Mouse (Mus musculus): Measurements from ENCODE around the gene Runx2. TPM values are rescaled to one million over a fixed set of nuclear protein-coding genes. Genes with fewer than 3 reads are reported as not detected.

Runx2 gene
- polyA plus RNA-seq, 1 experiment = 38.4 TPM

DNA sequence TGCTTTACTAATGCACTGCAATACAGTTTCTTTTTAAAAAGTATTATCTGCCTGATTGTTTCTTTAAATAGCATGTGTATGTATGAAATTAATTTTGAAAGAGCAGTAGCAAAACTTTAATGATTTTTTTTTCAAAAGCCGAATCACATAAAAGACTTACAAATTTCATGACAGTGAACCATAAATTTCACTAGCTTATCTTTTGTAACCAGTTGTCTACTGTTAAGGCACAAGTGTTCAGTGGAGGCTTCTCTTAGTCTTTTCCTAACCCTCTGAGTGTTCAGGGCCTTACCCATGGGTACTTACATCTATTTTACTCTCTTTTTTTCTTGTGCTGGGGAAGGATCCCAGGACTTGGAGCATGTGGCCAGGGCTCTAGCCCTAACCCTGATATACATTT is 7.6 kb downstream of the Runx2 start:
- H3K4me1 ChIP-seq (ENCODE audit: control insufficient read depth, insufficient read depth, low read length) = no peaks in the 10 kb centered on the region
- no peak overlapping the region for H3K4me3 ChIP-seq (ENCODE audit: insufficient read depth, low read length)
- TF ChIP-seq CTCF (IDR thresholded peaks at IDR 0.05; ENCODE audit: borderline replicate concordance, insufficient read depth, low read length) (no peak), POLR2A (IDR thresholded peaks at IDR 0.05; ENCODE audit: low read depth, low read length) (no peak)
- no peak overlapping the region for H3K27ac ChIP-seq (ENCODE audit: insufficient read depth, low read length)

GRCm38 (mm10) chr17:44797331-44797730 is 17.3 kb downstream of the Runx2 start:
- H3K4me3 ChIP-seq (ENCODE audit: insufficient read depth, low read length) = no peak overlapping the region
- no peaks in the 10 kb centered on the region for H3K4me1 ChIP-seq (ENCODE audit: control insufficient read depth, insufficient read depth, low read length)
- H3K27ac ChIP-seq (ENCODE audit: insufficient read depth, low read length) = no peak overlapping the region
- TF ChIP-seq POLR2A (IDR thresholded peaks at IDR 0.05; ENCODE audit: low read depth, low read length) (no peak), CTCF (IDR thresholded peaks at IDR 0.05; ENCODE audit: borderline replicate concordance, insufficient read depth, low read length) (no peak)

DNA sequence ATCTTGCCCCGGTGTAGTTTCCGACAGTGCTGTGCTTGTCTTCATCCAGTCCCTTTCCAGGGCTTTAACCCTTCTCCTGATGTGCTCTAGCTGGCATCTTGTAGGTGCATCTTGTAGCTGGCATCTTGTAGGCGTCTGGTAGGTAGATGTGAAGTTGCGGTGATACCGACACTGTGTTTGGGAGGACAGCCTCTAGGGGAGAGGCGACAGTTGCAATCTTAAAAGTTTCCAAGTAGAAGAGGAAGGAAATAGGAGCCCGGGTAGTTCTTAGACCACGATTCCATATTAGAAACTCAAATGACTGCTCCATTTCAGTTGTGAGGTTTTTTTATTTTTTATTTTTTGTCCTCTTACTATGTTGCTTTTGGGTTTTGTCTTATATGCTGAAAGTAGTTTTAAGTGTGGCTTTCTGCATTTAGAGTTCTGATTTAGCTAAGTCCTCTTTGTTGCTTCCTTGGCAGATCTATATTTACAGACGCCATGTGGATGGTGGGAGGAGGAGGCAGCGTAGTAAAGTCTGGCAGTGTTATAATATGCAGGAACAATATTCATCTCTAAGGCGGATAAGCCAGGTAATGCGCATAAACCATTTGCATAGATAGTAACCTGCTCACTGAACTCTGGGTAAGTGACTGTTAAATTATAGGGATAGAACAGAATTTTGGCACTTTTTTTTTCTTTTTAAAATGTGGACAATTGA is 22.2 kb downstream of the Runx2 start:
- TF ChIP-seq POLR2A (IDR thresholded peaks at IDR 0.05; ENCODE audit: low read depth, low read length) (no peak), CTCF (IDR thresholded peaks at IDR 0.05; ENCODE audit: borderline replicate concordance, insufficient read depth, low read length) (no peak)
- H3K4me1 ChIP-seq (ENCODE audit: control insufficient read depth, insufficient read depth, low read length) = no peaks in the 10 kb centered on the region

GRCm38 (mm10) chr17:44788982-44789747 is 25.4 kb downstream of the Runx2 start:
- Histone ChIP-seq H3K27ac (ENCODE audit: insufficient read depth, low read length) (no peak overlapping the region), H3K4me1 (ENCODE audit: control insufficient read depth, insufficient read depth, low read length) (no peaks in the 10 kb centered on the region), H3K4me3 (ENCODE audit: insufficient read depth, low read length) (no peak overlapping the region)
- no peak for TF ChIP-seq POLR2A (IDR thresholded peaks at IDR 0.05; ENCODE audit: low read depth, low read length)
- TF ChIP-seq CTCF (IDR thresholded peaks at IDR 0.05; ENCODE audit: borderline replicate concordance, insufficient read depth, low read length) = no peak

More for the DNA sequence above, 22.2 kb downstream of the Runx2 start:
- Histone ChIP-seq H3K27ac (ENCODE audit: insufficient read depth, low read length) (no peak overlapping the region), H3K4me3 (ENCODE audit: insufficient read depth, low read length) (no peak overlapping the region)

- no peak for TF ChIP-seq CTCF (IDR thresholded peaks at IDR 0.05; ENCODE audit: borderline replicate concordance, insufficient read depth, low read length)
- no peak for TF ChIP-seq POLR2A (IDR thresholded peaks at IDR 0.05; ENCODE audit: low read depth, low read length)
- no peaks in the 10 kb centered on the region for H3K4me1 ChIP-seq (ENCODE audit: control insufficient read depth, insufficient read depth, low read length)
- no peak overlapping the region for H3K4me3 ChIP-seq (ENCODE audit: insufficient read depth, low read length)
- no peak overlapping the region for H3K27ac ChIP-seq (ENCODE audit: insufficient read depth, low read length)
These were observed 31.5 kb downstream of the Runx2 start for GRCm38 (mm10) chr17:44783143-44783542.

DNA sequence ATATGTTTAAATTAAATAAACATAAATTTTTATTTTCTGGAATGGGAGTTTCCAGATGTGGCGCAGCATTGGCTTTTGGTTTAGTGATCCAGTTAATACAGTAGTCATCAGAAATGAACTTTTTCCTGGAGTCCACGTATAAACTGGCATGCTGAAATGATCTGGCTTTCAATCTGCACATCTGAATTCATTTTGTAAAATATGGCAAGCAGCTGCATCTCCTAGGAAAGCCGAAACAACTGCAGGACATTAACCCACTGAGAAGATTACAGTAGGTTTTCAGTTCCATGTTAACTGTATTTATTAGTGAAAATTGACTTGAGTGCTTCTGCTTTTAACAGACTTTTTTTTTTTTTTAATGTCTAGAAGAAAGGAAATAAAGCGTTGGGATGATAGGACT is 32.2 kb downstream of the Runx2 start:
- TF ChIP-seq POLR2A (IDR thresholded peaks at IDR 0.05; ENCODE audit: low read depth, low read length) (no peak), CTCF (IDR thresholded peaks at IDR 0.05; ENCODE audit: borderline replicate concordance, insufficient read depth, low read length) (no peak)
- H3K27ac ChIP-seq (ENCODE audit: insufficient read depth, low read length) = no peak overlapping the region
- no peaks in the 10 kb centered on the region for H3K4me1 ChIP-seq (ENCODE audit: control insufficient read depth, insufficient read depth, low read length)
- no peak overlapping the region for H3K4me3 ChIP-seq (ENCODE audit: insufficient read depth, low read length)

DNA sequence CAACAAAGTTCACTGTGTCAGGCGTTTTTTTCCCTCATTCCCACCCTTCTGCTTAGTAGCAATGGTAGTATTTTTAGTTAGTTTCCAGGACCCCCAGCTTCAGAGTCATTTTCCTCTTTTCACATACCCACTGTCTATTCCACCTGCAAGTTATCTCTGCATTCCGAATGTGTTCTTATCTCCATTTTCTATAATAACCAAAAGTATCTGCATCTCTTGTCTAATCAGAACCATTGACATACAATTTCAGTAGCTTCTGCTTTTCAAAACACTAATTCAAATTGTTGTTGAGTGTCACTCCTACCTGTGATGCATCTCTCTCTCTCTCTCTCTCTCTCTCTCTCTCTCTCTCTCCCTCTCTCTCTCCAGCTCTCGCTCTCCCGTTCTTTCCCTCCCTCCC is 34.2 kb downstream of the Runx2 start:
- Histone ChIP-seq H3K27ac (ENCODE audit: insufficient read depth, low read length) (no peak overlapping the region), H3K4me3 (ENCODE audit: insufficient read depth, low read length) (no peak overlapping the region), H3K4me1 (ENCODE audit: control insufficient read depth, insufficient read depth, low read length) (no peaks in the 10 kb centered on the region)
- TF ChIP-seq POLR2A (IDR thresholded peaks at IDR 0.05; ENCODE audit: low read depth, low read length) (no peak), CTCF (IDR thresholded peaks at IDR 0.05; ENCODE audit: borderline replicate concordance, insufficient read depth, low read length) (no peak)

DNA sequence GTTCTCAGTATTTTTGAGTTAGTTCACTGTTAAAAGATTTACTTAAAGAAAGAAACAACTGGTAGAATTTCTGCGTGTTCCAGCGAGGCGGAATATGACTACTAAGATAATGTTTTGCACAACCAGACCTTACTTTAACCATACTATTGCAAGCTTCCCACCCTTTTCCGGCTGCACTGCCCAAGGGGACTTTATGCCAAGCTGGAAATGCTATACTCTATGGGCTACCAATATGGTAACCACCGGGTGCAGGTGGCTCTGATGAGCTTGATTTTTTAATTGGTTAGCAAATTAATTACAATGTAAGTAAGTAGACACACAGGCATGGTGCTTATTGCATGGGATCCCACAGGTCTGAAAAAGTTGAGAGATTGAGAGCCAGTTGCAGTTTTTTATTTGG is 36.5 kb downstream of the Runx2 start:
- Histone ChIP-seq H3K4me1 (ENCODE audit: control insufficient read depth, insufficient read depth, low read length) (peaks cover under 1% of the 10 kb centered on the region), H3K4me3 (ENCODE audit: insufficient read depth, low read length) (no peak overlapping the region), H3K27ac (ENCODE audit: insufficient read depth, low read length) (no peak overlapping the region)
- no peak for TF ChIP-seq CTCF (IDR thresholded peaks at IDR 0.05; ENCODE audit: borderline replicate concordance, insufficient read depth, low read length)
- TF ChIP-seq POLR2A (IDR thresholded peaks at IDR 0.05; ENCODE audit: low read depth, low read length) = no peak

DNA sequence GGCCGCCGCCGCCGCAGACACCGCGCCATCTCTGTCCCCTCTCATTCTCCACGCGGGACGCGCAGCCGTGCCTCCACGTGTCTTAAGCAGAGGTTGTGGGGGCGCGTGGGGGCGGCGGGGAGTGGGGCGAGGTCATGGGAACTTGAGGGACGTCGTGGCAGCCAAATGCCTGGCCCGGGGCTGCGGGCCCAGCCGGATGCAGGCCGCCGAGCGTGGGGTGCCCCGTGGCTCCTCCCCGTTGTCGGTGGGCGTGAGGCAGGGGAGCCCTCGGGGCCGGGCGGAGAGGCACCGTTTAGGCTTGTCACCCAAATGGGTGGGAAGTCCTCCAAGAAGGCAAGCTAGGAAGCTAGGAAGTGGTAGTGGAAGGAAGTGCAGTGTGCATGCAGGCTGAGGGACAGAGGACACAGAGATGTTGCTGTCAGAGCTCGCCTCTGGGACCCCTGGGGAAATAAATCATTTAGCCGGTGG is 37.2 kb downstream of the Runx2 start:
- peaks cover 3% of the 10 kb centered on the region for H3K4me1 ChIP-seq (ENCODE audit: control insufficient read depth, insufficient read depth, low read length)
- TF ChIP-seq POLR2A (IDR thresholded peaks at IDR 0.05; ENCODE audit: low read depth, low read length) (peak; percentile 79), CTCF (IDR thresholded peaks at IDR 0.05; ENCODE audit: borderline replicate concordance, insufficient read depth, low read length) (no peak)
- H3K4me3 ChIP-seq (ENCODE audit: insufficient read depth, low read length) = peak overlapping the region; percentile 44
- H3K27ac ChIP-seq (ENCODE audit: insufficient read depth, low read length) = peak overlapping the region; percentile 5

GRCm38 (mm10) chr17:44776738-44777270 is 37.8 kb downstream of the Runx2 start, which contains the start of gene Supt3:
Supt3 (plus strand) TSS chr17:44777152.
- TF ChIP-seq POLR2A (IDR thresholded peaks at IDR 0.05; ENCODE audit: low read depth, low read length) (peak; percentile 71), CTCF (IDR thresholded peaks at IDR 0.05; ENCODE audit: borderline replicate concordance, insufficient read depth, low read length) (no peak)
- H3K4me3 ChIP-seq (ENCODE audit: insufficient read depth, low read length) = peak within 1 kb of the TSS; percentile 44
- H3K27ac ChIP-seq (ENCODE audit: insufficient read depth, low read length) = peak within 1 kb of the TSS; percentile 72
- H3K4me1 ChIP-seq (ENCODE audit: control insufficient read depth, insufficient read depth, low read length) = peaks cover 3% of the 10 kb centered on the region

Data from embryonic fibroblast, embryonic 13.5 days (primary cell).